Mouse (Mus musculus) liver, postnatal 0 days (tissue): ENCODE measurements around the gene Lrrc75a.

Source experiments
- CTCF ChIP-seq: sonication (generic); IDR thresholded peaks from 2 replicates; pipeline ENCODE4 v1.5.1; 2016; ENCODE audit warnings: antibody characterized with exemption, low read depth
- EP300 ChIP-seq: IDR thresholded peaks from 2 replicates; pipeline ENCODE4 v1.6.1; 2016; ENCODE audit warnings: antibody characterized with exemption, low read depth, mild to moderate bottlenecking

DNA sequence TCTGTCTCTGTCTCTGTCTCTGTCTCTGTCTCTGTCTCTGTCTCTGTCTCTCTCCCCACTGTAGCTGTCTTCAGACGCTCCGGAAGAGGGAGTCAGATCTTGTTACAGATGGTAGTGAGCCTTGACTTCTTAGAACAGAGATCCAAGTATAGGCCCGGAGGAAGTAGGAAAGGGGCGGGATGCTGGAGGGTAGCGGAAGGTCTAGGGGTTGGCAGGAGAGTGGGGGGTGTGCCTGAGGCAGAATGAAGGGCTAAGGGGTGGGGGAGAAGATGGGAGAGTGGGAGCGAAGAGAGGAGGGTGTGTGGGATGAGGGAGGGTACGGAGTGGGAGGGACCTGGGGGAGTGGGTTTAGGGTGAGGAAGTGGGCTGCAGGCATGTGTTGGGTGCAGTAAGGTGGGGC is 82.6 kb downstream of the Lrrc75a start:
- TF ChIP-seq CTCF, result no peak
- no peak for TF ChIP-seq EP300
